Mouse (Mus musculus) lung, adult 2 months (tissue): ENCODE data around the gene Adat1. TPM values are rescaled to one million over a fixed set of nuclear protein-coding genes. Genes with fewer than 3 reads are reported as not detected.
A peak's percentile ranks its signal among the peaks of the same experiment; 100 is the strongest.

Experiments used
- DNase-seq: peaks from one replicate; pipeline ENCODE4 v3.0.0; 2022
- H3K4me1 ChIP-seq: fragments of 200-500 bp; 2 replicates; pipeline ENCODE4 v1.6.1; 2011; ENCODE audit warnings: low read length; ENCODE audit not compliant: control insufficient read depth, insufficient read depth
- H3K4me3 ChIP-seq: fragments of 200-500 bp; replicated peaks from 2 replicates; pipeline ENCODE3; 2011; ENCODE audit warnings: low read depth, mild to moderate bottlenecking, control low read depth, low read length; ENCODE audit errors: extremely low read depth
- CTCF ChIP-seq: fragments of 200-500 bp; IDR thresholded peaks from 2 replicates; pipeline ENCODE4 v1.5.1; 2011; ENCODE audit warnings: mild to moderate bottlenecking, low read length, control low read depth; ENCODE audit not compliant: insufficient read depth
- POLR2A ChIP-seq: fragments of 200-500 bp; IDR thresholded peaks from 2 replicates; pipeline ENCODE4 v1.6.1; 2011; ENCODE audit warnings: low read depth, mild to moderate bottlenecking, control low read depth, low read length, borderline replicate concordance; ENCODE audit errors: extremely low read depth
- WGBS: fragments of 180-500 bp; shearing (Covaris S2); methylation state at CpG from one replicate; pipeline ENCODE4 v1.1.7; 2018; 5-methylcytosine and 5-hydroxymethylcytosine counted together
- polyA plus RNA-seq: library from polyadenylated mRNA; depleted of rRNA; stranded (reverse); fragments of >200 nt; gene quantifications from 2 replicates; pipeline ENCODE4 v1.2.3, GENCODE M21; 2012; rRNA removed

The Adat1 gene
- 2.5 and 2.7 TPM in 2 replicates for polyA plus RNA-seq

DNA sequence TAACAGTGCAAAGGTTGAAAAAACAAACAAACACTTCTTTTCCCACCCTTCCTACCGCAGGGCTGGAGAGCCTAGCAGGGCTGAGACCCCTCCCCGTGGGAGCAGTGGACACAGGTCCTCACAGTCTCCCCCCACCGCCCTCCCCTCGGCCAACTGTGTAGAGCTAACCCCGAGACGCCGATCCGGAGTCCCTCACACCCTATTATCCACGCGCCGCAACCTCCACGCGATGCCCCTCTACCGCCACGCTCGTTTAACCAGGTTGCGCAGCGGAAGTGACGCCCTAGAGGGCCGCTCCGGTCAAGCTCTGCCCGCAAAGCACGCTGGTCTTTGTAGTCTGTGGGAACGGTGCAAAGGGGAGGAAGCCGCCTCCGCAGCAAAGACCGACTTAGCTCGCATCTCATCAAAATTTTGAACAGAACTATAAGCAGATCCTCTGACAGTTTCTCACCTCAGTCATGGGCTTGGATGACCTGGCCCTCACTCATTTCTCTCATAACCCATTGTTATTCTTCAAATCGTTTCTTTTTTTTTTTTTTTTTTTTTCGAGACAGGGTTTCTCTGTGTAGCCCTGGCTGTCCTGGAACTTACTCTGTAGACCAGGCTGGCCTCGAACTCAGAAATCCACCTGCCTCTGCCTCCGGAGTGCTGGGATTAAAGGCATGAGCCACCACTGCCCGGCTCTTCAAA lies at the start of gene Adat1:
TSS of gene Adat1 (minus strand) at position 290 of the 690 bp plus-strand sequence.
- TF ChIP-seq CTCF: no peak
- peak; percentile 73; the same call in 1 of the 2 replicates for TF ChIP-seq POLR2A
- 4% methylated on average over 33 of the region's 33 CpGs for WGBS
- peak within 1 kb of the TSS; percentile 96 for H3K4me3 ChIP-seq
- no peaks in the 10 kb centered on the region for H3K4me1 ChIP-seq
- DNase-seq: peak; percentile 82

DNA sequence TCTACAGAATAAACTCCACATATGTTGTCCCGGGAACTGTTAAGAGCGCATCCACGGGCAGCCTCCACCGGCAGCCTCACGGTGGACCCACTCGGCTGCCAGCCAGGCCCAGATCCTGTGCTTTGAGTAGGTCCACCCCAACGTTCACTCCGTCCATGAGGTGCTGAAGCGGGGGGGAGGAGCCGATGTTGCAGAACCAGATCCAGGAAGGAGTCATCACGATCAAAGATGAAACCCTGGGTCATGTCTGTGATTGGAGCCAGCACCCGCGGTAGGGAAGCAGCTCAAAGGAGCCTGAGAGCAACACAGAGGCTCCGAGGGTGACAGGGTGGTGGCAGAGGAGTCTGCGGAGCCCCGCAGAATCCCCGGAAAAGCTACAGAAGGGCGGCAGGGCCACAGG lies 45.4 kb upstream of the Adat1 start:
- TF ChIP-seq POLR2A (no peak), CTCF (no peak)
- Histone ChIP-seq H3K4me1 (no peaks in the 10 kb centered on the region), H3K4me3 (no peak overlapping the region)
- 72% methylated on average over 18 of the region's 18 CpGs for WGBS
- DNase-seq: no peak

DNA sequence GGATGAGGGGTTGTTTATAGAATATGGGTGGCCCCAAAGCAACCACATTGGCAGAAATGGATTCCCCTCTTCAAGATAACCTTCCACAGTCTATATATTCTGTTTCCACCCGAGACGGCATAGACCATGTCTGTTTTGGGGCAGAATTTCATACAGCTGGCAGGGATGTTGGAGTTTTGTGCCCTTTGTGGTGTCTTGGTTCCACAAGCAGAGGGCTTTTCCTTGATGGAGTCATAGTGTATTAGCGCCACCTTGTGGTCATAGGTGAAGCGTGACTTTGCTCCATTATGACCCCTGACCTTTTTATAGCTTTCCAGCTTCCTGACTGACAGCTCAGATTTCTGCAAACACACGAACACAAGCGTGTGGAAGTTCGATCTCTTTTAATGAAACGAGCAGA lies 42.5 kb upstream of the Adat1 start:
- peak; percentile 9 for DNase-seq

DNA sequence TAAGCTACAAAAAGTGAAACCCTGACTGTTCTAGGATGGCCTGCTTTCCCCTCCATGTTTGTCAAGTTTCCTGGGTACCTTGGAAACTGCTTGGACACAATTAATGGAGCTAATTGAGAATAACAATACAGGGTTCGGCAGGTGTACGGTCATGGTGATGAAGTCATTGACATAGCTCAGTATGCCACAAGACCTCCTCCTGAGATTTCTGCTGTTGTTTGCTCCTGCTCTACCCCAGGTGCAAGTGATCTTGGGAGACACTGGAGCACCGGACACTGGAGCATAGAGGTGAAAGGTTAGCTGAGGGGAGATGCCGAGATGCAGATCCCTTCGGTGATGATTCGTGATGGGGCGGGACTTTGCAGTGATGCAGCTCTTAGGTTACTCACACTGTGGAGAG lies 41.0 kb upstream of the Adat1 start:
- H3K4me1 ChIP-seq: no peaks in the 10 kb centered on the region
- WGBS: 59% methylated on average over 7 of the region's 7 CpGs
- H3K4me3 ChIP-seq: no peak overlapping the region
- TF ChIP-seq CTCF (no peak), POLR2A (no peak)
- no peak for DNase-seq

More for the DNA sequence above, 42.5 kb upstream of the Adat1 start:
- TF ChIP-seq POLR2A (no peak), CTCF (peak; percentile 42; the same call in 1 of the 2 replicates)
- Histone ChIP-seq H3K4me1 (no peaks in the 10 kb centered on the region), H3K4me3 (no peak overlapping the region)
- 11% methylated on average over 8 of the region's 8 CpGs for WGBS

DNA sequence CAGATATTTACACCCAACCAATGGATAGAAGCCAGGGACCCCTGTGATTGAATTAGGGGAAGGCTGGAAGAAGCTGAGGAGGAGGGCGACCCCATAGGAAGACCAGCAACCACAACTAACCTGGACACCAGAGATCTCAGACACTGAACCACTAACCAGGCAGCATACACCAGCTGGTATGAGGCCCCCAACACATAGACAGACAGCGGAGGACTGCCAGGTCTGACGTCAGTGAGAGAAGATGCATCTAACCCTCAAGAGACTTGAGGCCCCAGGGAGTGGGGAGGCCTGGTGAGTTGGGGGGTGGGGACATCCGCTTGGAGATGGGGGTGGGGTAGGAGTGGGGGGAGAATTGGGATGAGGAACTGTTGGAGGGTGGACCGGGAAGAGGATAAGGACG lies 38.6 kb upstream of the Adat1 start:
- Histone ChIP-seq H3K4me1 (no peaks in the 10 kb centered on the region), H3K4me3 (no peak overlapping the region)
- no peak for DNase-seq
- WGBS: 50% methylated on average over 6 of the region's 6 CpGs
- no peak for TF ChIP-seq POLR2A
- no peak for TF ChIP-seq CTCF

DNA sequence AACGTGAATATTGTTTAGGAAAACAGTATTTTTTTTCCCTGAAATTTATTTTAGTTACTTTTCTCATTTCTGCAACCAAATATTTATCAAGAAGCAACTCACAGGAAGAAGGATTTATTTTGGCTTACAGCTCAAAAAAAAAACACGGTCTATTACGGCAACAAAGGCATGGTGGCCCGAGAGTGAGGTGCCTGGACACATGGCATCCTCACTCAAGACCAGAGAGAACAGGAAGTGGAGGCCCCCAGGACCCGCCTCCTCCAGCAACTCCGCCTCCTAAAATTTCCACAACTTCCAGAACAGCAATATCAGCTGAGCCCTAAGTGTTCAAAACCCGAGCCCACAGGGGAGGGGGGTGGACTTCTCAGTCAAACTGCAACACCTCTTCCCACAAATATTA lies 37.4 kb upstream of the Adat1 start:
- Histone ChIP-seq H3K4me1 (no peaks in the 10 kb centered on the region), H3K4me3 (no peak overlapping the region)
- TF ChIP-seq POLR2A (no peak), CTCF (no peak)
- DNase-seq: no peak
- 64% methylated on average over 7 of the region's 7 CpGs for WGBS

DNA sequence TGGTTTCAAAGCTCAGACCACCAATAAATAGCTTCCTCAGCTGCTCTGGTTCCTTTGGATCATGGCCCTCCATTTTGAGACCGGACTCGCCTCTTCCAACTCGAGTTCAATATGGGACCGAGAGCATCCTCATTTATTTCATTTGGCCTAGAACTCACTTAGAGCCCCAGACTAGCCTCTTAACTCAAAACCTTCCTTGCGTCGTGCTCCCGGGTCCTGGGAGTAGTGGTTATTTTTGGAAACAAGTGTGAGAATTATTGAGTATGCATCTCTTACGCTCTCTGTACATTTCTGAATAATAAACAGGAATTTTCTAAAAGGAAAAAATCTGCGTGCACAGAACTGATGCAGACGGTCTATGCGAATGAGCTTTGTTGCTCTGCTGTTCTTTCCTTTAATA lies 22.8 kb upstream of the Adat1 start, which contains the start of gene Gm6793:
TSS of gene Gm6793 (minus strand) at position 101 of the 400 bp plus-strand sequence.
- WGBS: 88% methylated on average over 11 of the region's 11 CpGs
- H3K4me3 ChIP-seq: no peak within 1 kb of the TSS
- peaks cover 5% of the 10 kb centered on the region for H3K4me1 ChIP-seq

DNA sequence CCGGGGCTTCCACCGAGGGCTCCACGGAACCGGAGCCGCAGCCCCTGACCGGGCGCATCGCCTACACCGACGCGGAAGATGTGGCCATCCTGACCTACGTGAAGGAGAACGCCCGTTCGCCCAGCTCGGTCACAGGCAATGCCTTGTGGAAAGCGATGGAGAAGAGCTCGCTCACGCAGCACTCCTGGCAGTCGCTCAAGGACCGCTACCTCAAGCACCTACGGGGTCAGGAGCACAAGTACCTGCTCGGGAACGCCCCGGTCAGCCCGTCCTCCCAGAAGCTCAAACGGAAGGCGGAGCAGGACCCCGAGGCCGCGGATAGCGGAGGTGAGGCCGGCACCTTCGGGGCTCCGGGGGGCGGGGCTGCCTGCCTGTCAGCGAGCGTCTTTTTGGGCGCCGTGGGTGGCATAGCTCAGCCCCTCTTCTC lies 19.7 kb upstream of the Adat1 start:
- Histone ChIP-seq H3K4me1 (peaks cover 5% of the 10 kb centered on the region), H3K4me3 (peak overlapping the region; percentile 90)
- under 1% methylated on average over 40 of the region's 40 CpGs for WGBS
- TF ChIP-seq CTCF (no peak), POLR2A (no peak)
- DNase-seq: peak; percentile 58

More for the DNA sequence above, 22.8 kb upstream of the Adat1 start, which contains the start of gene Gm6793:
- TF ChIP-seq CTCF: no peak
- TF ChIP-seq POLR2A: no peak
- DNase-seq: no peak

DNA sequence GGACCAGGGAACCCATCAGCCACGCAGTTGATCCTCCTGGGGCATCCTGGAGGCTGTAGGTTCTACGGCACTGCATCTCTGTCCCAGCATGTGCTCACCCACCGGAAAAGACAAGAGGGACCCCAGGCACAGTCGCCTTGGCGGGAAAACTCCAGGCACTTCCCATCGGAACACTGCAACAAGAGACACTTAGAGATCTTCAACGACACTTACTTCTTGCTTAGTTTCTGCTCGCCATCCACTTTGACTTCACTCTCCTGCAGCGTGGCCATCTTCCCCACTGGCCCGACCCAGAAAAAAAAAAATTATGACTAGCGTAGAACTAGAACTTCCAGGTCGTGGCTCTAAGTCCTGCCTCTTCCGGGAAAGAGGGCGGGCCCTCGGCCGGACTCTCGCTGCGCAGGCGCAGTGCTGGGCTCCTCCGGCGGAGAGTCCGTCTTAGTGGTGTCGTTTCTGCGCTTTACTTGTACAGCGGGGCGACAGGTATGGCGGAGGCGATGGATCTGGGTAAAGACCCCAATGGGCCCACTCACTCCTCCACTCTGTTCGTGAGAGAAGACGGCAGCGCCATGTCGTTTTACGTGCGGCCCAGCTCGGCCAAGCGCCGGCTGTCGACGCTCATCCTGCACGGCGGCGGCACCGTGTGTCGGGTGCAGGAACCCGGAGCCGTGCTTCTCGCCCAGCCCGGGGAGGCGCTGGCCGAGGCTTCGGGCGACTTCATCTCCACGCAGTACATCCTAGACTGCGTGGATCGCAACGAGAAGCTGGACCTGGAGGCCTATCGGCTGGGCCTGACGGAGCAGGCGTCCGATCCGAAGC lies 19.1 kb upstream of the Adat1 start, which contains the start of the genes Kars and Terf2ip:
TSS of gene Kars (minus strand) at position 327 of the 819 bp plus-strand sequence.
TSS of gene Terf2ip (plus strand) at position 402 of the 819 bp plus-strand sequence.
- TF ChIP-seq POLR2A: peak; percentile 96
- TF ChIP-seq CTCF: no peak
- DNase-seq: peak; percentile 92
- Histone ChIP-seq H3K4me3 (peak within 1 kb of the TSS; percentile 90), H3K4me1 (peaks cover 5% of the 10 kb centered on the region)
- WGBS: under 1% methylated on average over 61 of the region's 61 CpGs
